Mouse (Mus musculus) right cerebral cortex, adult 18-20 months (tissue): ENCODE data around the gene Prr27.

Source experiments
- DNase-seq: peaks from one replicate; pipeline ENCODE4 v3.0.0; 2022; ENCODE audit warnings: mixed read lengths

The Prr27 gene

GRCm38 (mm10) chr5:87825386-87825785 lies at the start of gene Prr27:
Prr27 (plus strand) TSS chr5:87825686.
- DNase-seq: no peak

- DNase-seq: no peak
Measured at GRCm38 (mm10) chr5:87782731-87783130, 42.8 kb upstream of the Prr27 start.

- DNase-seq: no peak
Measured at GRCm38 (mm10) chr5:87807782-87808181, 17.7 kb upstream of the Prr27 start, which contains the start of gene Csn1s2b. Csn1s2b (plus strand) TSS chr5:87808082.

GRCm38 (mm10) chr5:87809253-87809652 lies 16.2 kb upstream of the Prr27 start:
- DNase-seq: no peak

- no peak for DNase-seq
Measured at GRCm38 (mm10) chr5:87855136-87855716, 29.7 kb downstream of the Prr27 start.

- no peak for DNase-seq
Measured at GRCm38 (mm10) chr5:87870084-87870483, 44.6 kb downstream of the Prr27 start.

- DNase-seq: no peak
Measured at GRCm38 (mm10) chr5:87871423-87871822, 45.9 kb downstream of the Prr27 start.

GRCm38 (mm10) chr5:87884729-87885128 lies 59.2 kb downstream of the Prr27 start, which contains the start of gene Odam:
Odam (plus strand) TSS chr5:87885029.
- no peak for DNase-seq
